Mouse (Mus musculus) brain, embryonic 14.5 days (tissue): Measurements from ENCODE around the gene Pbld1.

ENCODE experiments used
- CTCF ChIP-seq: fragments of 200-500 bp; IDR thresholded peaks from 2 replicates; pipeline ENCODE4 v1.5.1; 2012; ENCODE audit warnings: inconsistent platforms, mild to moderate bottlenecking, moderate library complexity, borderline replicate concordance; ENCODE audit not compliant: insufficient read depth, insufficient read length; ENCODE audit errors: extremely low read depth
- POLR2A ChIP-seq: fragments of 200-500 bp; IDR thresholded peaks from 2 replicates; pipeline ENCODE4 v1.6.1; 2012; ENCODE audit warnings: mild to moderate bottlenecking, inconsistent platforms, borderline replicate concordance; ENCODE audit not compliant: poor library complexity, insufficient read depth, insufficient read length, severe bottlenecking; ENCODE audit errors: extremely low read depth

DNA sequence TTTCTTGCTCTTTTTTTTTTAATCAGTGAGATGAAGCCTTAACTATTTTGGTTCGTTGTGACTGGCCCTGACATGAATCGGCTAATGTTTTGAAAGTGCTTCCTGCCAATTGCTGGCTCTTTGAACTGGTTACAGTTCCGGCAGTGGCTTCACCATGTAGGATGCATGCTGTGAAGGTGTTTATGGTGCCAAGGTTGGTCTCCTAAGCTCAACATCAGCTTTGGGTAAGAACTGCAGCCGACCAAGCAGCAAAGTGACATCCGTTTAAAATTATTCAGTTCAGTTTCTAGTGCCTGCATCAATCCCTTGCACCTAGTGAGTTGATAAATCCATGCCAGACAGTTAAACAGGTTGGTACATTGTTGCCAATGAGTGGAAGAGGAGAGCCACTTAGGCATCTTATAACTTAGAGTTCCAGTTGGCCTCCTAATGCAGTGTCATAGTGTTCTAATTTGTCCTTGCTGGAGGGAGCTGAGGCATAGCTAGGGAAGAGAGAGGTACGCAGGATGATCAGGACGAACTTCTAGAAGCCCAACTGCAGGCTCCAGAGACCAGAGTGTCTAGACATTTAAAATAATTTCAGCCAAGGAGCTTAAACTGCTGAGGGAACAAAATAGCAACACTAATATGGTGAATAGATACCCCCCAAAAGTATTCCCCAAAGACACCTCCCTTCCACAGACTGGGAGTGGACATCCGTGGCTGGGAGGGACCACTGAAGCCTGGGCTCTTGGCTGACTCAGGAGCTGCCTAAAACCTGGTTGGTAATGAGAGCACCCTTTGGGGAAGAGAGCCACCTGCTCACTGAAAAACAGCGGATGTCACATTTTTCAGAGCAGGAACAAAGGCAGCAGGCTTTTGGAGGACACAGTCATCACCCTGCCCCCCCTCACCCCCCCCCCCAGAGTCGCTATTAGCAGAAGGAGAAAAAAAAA, 32.9 kb downstream of the Pbld1 start:
- TF ChIP-seq POLR2A (no peak), CTCF (no peak)
